Mouse (Mus musculus) Patski (cell line): ENCODE data around the gene Klhl21. TPM values are rescaled to one million over a fixed set of nuclear protein-coding genes. Genes with fewer than 3 reads are reported as not detected.

Source experiments
- ATAC-seq: fragments of 100-300 bp; one replicate; pipeline ENCODE4 v1.8.0; 2021
- CTCF ChIA-PET: fragments of 350-600 bp; sonication (Branson Sonifier 250); formaldehyde crosslinking; loops from one replicate; lab custom pipeline; 2022; ENCODE audit warnings: inconsistent platforms; lab: Charles Lee
- POLR2A ChIA-PET: fragments of 350-600 bp; sonication (Branson Sonifier 250); formaldehyde crosslinking; loops from one replicate; lab custom pipeline; 2022; ENCODE audit warnings: antibody characterized with exemption, inconsistent platforms; lab: Charles Lee
- DNase-seq: peaks from one replicate; pipeline ENCODE4 v3.0.0-alpha.2; 2011; ENCODE audit warnings: low read depth, low spot score
- H3K27me3 ChIP-seq: fragments of 371-371 bp; one replicate; pipeline ENCODE4 v1.5.1; 2021
- CTCF ChIP-seq: fragments of 100-300 bp; IDR thresholded peaks from one replicate; pipeline ENCODE4 v1.5.1; 2021
- in situ Hi-C: fragments of 300-500 bp; cut with MboI; formaldehyde crosslinking; loops from 3 replicates; pipeline ENCODE4 v1.11.1; 2018; ENCODE audit warnings: low pct_unique_long_range_greater_than_20kb, mixed read lengths
- polyA plus RNA-seq: library from polyadenylated mRNA; unstranded; gene quantifications from one replicate; pipeline ENCODE4 v1.2.3, GENCODE M21; 2021

Klhl21 gene
- 16.6 TPM for polyA plus RNA-seq

DNA sequence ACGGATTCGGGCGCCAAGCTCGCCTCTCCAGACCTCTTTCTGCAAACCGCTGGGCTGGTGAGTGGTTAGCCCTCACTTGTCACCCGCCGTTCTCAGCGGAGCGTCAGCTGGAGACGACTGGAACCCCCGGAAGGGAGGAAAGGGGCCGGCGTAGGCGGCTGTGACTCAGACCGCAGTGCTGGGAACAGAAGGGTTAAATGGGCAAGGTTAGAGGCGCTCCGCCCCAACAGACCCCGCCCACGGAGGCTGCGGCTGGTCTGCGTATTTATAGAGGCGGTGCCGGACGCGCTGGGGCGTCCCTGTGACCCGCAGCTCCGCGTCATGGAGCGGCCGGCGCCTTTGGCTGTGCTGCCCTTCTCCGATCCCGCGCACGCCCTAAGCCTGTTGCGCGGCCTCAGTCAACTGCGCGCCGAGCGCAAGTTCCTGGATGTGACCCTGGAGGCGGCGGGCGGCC, at the start of gene Klhl21:
Gene Klhl21 (plus strand): TSS at position 182 of the 454 bp plus-strand sequence.
- H3K27me3 ChIP-seq, result no peaks in the 10 kb centered on the region
- peak; percentile 55 for ATAC-seq
- in situ Hi-C loops, result no loop called here
- CTCF ChIA-PET, result interaction anchor here (1.0 to 2.5 kb wide), 3 partner anchors 20 to 28 kb away, joined by 3 to 12 read pairs (median 3); partner anchors contain the start of gene Thap3
- no peak for TF ChIP-seq CTCF
- DNase-seq, result no peak
- POLR2A ChIA-PET, result interaction anchor here (1.2 to 2.1 kb wide), 7 partner anchors 12 to 28 kb away, joined by 3 to 8 read pairs (median 5); partner anchors contain the start of gene Phf13

DNA sequence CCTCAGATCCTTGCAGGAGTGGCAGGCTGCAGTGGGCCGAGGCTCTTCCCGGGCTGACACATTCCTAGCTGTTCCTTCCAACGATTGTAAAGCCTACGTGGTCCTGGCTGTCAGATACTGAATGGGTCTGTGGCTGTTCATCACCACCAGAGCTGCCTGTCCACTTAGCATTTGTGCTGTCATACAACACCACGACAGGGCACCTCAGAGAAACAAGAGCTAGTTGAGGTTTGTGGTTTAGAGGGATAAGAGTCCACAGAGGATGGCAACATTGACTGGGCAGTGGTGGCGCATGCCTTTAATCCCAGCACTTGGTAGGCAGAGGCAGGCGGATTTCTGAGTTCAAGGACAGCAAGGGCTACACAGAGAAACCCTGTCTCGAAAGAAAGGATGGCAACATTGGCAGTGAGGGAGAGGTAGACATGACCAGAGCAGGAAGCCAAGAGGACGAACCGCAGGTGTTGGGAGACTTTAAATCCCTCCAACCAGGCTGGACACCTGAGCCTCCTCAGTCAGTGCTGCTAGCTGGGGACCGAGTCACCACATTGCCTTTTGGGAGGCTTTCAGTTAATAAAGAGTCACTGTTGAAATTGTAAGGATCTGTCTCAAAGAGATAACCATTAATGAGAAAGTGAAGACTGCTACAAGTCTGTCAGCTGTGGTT, 48.6 kb upstream of the Klhl21 start:
- no peak for TF ChIP-seq CTCF
- no peak for DNase-seq
- H3K27me3 ChIP-seq, result no peaks in the 10 kb centered on the region
- no peak for ATAC-seq
- POLR2A ChIA-PET, result no interaction called here
- in situ Hi-C loops, result no loop called here
- CTCF ChIA-PET, result interaction anchor here (0.9 to 1.5 kb wide), 3 partner anchors 12 to 26 kb away, joined by 3 to 5 read pairs (median 3); no protein-coding TSS in a partner anchor

DNA sequence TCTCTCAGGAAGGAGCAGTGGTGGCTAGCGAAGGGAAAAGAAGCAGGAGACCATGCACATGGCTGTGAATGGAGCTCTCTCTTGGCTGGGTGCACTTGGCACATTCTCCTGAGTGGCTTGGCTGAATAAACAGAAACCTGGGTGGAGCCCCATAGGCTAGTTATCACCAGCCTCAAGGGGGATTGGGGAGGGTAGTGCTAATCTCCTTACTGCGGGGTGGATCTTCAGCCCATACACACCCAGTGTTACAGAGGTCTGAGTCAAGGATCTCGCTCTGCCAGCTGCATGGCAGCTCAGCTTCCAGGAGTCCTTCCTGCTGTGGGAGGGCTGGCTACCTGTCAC, 48.1 kb upstream of the Klhl21 start:
- CTCF ChIA-PET, result interaction anchor here (0.9 to 1.5 kb wide), 3 partner anchors 12 to 27 kb away, joined by 3 to 5 read pairs (median 3); no protein-coding TSS in a partner anchor
- H3K27me3 ChIP-seq, result no peaks in the 10 kb centered on the region
- peak; percentile 55 for DNase-seq
- POLR2A ChIA-PET, result interaction anchor here (0.6 kb wide), 1 partner anchor 15 kb away, joined by 3 read pairs; no protein-coding TSS in a partner anchor
- in situ Hi-C loops, result no loop called here
- peak; percentile 80 for ATAC-seq
- no peak for TF ChIP-seq CTCF

DNA sequence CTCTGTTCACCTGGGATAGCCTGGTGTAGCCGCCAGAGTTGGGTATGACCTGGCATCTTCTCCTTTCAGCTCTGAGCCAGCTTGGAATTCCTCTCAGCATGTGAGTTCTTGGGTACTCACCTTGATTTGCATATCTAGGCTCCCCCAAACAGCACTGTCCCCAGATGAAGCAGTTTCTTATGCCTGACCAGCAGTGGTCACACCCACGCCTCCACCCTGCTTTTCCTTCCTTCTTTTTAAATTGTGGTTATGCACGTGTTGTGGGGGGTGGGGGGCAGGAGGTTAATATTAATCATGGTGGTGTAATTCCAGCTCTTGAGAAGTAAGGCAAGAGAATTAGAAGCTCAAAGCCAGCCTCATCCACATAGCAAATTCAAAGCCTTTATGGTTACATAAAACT, 45.8 kb upstream of the Klhl21 start:
- no peak for ATAC-seq
- in situ Hi-C loops, result no loop called here
- no peak for TF ChIP-seq CTCF
- H3K27me3 ChIP-seq, result no peaks in the 10 kb centered on the region
- DNase-seq, result no peak
- CTCF ChIA-PET, result interaction anchor here (1.2 to 2.2 kb wide), 2 partner anchors 11 to 13 kb away, joined by 4 to 7 read pairs; no protein-coding TSS in a partner anchor
- POLR2A ChIA-PET, result no interaction called here

DNA sequence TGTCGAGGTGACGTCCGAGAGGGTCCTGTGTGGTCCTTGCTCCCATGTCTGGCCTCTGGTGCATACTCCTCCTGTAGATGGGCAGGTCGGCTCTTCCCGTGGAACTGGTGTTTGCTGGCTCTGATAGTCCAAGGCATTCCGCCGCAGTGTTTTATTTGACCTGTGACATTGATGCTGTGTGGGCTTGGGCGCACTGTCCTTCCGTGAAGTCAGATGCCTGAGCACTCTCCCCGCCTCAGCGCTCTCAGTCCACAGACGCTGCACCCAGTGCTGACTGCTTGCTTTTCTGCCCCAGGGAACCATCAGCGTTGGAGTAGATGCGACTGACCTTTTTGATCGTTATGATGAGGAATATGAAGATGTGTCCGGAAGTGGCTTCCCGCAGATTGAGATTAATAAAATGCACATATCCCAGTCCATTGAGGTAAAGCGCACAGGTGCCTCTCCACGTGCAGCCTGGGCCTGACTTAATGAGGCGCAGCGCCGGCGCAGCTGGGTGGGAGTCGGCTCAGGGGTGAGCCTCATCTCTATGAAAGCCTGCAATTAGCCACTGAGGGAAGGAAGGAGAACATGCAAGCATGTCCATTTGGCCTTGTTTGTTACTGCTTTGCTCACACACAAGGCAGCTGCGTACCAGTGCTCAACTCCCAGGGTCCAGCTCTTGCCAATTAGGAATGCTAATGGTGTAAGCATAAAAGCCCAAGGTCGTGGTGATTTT, 40.2 kb upstream of the Klhl21 start:
- in situ Hi-C loops, result no loop called here
- POLR2A ChIA-PET, result no interaction called here
- H3K27me3 ChIP-seq, result no peaks in the 10 kb centered on the region
- no peak for ATAC-seq
- TF ChIP-seq CTCF, result no peak
- DNase-seq, result no peak
- CTCF ChIA-PET, result interaction anchor here (1.5 kb wide), 1 partner anchor 13 kb away, joined by 7 read pairs; no protein-coding TSS in a partner anchor

DNA sequence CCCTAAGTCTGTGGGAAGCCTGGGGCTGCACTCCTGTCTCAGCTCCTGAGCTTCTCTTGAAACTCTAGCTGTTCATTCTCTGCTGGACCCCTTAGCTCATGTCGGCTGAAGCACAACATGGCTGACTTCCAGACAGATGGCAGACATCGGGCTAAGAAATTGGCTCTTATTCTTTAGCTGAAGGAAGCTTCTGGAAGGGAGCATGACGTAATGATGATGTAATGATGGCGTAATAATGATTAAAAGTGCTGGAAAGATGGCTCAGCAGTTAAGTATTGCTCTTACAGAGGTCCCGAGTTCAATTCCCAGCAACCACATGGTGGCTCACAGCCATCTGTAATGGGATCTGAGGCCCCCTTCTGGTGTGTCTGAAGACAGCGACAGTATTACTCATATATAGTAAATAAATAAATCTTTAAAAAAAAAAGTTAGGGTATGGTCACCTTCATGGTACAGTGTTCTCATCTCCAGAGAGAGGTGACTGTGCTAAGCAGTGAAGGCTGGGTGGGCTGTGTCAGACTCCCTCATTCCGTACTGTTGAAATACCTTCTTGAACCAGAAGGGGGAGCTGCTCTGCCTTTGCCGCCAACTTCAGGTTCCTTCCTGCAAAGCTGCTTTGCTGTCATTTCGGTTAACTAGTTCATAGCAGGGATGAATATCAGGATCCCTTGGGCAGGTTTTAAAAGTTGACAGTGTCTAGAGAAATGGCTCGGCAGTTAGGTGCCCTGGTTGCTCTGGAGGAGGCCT, 36.2 kb upstream of the Klhl21 start:
- no peak for DNase-seq
- POLR2A ChIA-PET, result no interaction called here

DNA sequence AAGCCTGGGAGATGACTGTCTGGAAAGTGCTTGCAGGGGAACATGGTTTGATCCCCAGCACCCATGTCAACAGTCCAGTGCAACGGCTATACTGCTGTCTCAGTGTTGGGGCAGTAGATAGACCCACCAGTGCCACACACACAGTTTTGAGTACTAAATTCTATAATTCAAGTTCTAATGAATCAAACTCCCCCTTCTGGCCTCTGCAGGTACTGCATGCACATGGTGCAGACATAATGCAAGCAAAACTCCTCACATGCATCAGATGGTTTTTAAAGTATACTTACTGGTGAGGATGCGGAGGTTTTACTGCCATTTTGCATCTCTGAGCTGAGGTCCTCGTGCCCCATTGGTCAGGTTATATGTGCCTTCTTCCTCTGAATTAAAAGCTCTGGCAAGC, 33.2 kb upstream of the Klhl21 start:
- ChIA-PET CTCF (interaction anchor here (0.7 to 1.8 kb wide), 11 partner anchors 8 to 34 kb away, joined by 3 to 6 read pairs (median 3); no protein-coding TSS in a partner anchor), POLR2A (no interaction called here)
- DNase-seq (no peak), ATAC-seq (no peak)
- no peak for TF ChIP-seq CTCF
- no peaks in the 10 kb centered on the region for H3K27me3 ChIP-seq
- in situ Hi-C loops, result no loop called here

More for the DNA sequence above, 36.2 kb upstream of the Klhl21 start:
- in situ Hi-C loops, result no loop called here
- CTCF ChIA-PET, result interaction anchor here (2.0 to 2.7 kb wide), 2 partner anchors 8 to 12 kb away, joined by 5 to 8 read pairs; no protein-coding TSS in a partner anchor
- no peaks in the 10 kb centered on the region for H3K27me3 ChIP-seq
- ATAC-seq, result no peak
- TF ChIP-seq CTCF, result no peak

DNA sequence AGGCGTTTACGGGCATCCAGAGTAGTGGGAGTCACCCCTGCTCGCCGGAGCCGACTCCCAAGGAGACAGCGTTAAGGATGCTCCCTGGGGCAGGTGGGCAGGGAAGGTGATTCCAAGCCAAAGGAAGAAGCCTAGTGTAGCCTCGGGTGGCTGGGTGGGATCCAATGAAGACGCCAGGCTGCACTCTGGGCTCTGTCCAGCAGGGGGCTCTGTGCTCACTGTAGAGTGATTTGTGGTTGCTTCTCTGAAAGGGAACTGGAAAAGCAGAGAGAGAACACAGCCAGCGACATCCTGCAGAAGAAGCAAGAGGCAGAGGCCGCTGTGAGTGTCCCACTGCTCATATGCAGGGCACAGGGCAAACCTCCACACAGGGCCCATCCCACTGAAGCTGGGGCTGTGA, 30.9 kb upstream of the Klhl21 start:
- CTCF ChIA-PET, result no interaction called here
- peak; percentile 23 for ATAC-seq
- H3K27me3 ChIP-seq, result no peaks in the 10 kb centered on the region
- no peak for TF ChIP-seq CTCF
- in situ Hi-C loops, result no loop called here
- DNase-seq, result no peak
- POLR2A ChIA-PET, result no interaction called here

DNA sequence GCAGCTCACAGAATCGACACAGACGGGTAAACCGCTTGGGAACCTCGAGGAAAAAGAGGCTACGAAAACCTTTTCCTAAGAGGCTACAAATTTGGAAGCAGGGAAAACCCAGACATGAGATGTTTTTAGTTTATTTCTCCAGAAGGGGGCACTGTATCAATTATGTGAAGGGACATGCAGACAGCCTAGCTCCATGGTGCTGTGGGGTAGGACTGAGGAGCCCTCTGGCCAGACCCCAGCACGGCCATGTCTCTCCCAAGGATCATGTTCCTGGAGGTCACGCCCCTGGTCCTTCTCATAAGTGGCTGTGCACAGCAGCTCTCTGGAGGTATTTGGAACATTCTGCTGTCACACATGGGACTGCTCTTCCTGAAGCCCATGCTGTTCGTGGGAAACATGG, 27.9 kb upstream of the Klhl21 start:
- POLR2A ChIA-PET, result interaction anchor here (0.9 kb wide), 1 partner anchor 27 kb away, joined by 3 read pairs; the partner anchor contains the start of gene Klhl21
- ATAC-seq (no peak), DNase-seq (no peak)
- CTCF ChIA-PET, result interaction anchor here (0.8 to 3.1 kb wide), 7 partner anchors 9 to 57 kb away, joined by 3 to 21 read pairs (median 8); partner anchors contain the start of genes Klhl21, Nol9, Tas1r1 and Thap3
- TF ChIP-seq CTCF, result no peak
- in situ Hi-C loops, result loop anchor here (5.0 kb wide), 1 partner anchor 47 kb away; the partner anchor contains the start of gene Zbtb48
- H3K27me3 ChIP-seq, result no peaks in the 10 kb centered on the region
